Mouse (Mus musculus) stomach, embryonic 14.5 days (tissue): ENCODE measurements around the gene C1qtnf5. TPM values are rescaled to one million over a fixed set of nuclear protein-coding genes. Genes with fewer than 3 reads are reported as not detected.

Source experiments
- ATAC-seq: fragments of 200-750 bp; cut with Nextera tagmentation; 2 replicates; pipeline ENCODE4 v1.8.0; 2017; ENCODE audit warnings: low read depth, moderate TSS enrichment; ENCODE audit not compliant: insufficient number of reproducible peaks, insufficient read depth, low FRiP score
- H3K27ac ChIP-seq: fragments of 300-500 bp; sonication (generic); 2 replicates; pipeline ENCODE4 v1.5.1; 2014; ENCODE audit warnings: mild to moderate bottlenecking, low read length, moderate library complexity, mixed read lengths
- H3K27me3 ChIP-seq: fragments of 300-500 bp; sonication (generic); 2 replicates; pipeline ENCODE4 v1.6.1; 2014; ENCODE audit warnings: low read length, control low read depth, mixed read lengths; ENCODE audit not compliant: control insufficient read depth, insufficient read depth
- H3K36me3 ChIP-seq: fragments of 300-500 bp; sonication (generic); 2 replicates; pipeline ENCODE4 v1.6.1; 2014; ENCODE audit warnings: mild to moderate bottlenecking, control low read depth, low read length, moderate library complexity, mixed read lengths; ENCODE audit not compliant: control insufficient read depth, insufficient read depth
- H3K4me1 ChIP-seq: fragments of 300-500 bp; sonication (generic); 2 replicates; pipeline ENCODE4 v1.6.1; 2014; ENCODE audit warnings: low read length, control low read depth, mixed read lengths; ENCODE audit not compliant: control insufficient read depth, insufficient read depth
- H3K4me2 ChIP-seq: fragments of 300-500 bp; sonication (generic); replicated peaks from 2 replicates; pipeline ENCODE4 v1.6.1; 2014; ENCODE audit warnings: low read depth, low read length, control low read depth
- H3K4me3 ChIP-seq: fragments of 300-500 bp; sonication (generic); 2 replicates; pipeline ENCODE4 v1.5.1; 2014; ENCODE audit warnings: low read depth, low read length, control low read depth
- H3K9ac ChIP-seq: fragments of 300-500 bp; sonication (generic); replicated peaks from 2 replicates; pipeline ENCODE4 v1.6.1; 2014; ENCODE audit warnings: low read depth, mild to moderate bottlenecking, control low read depth, low read length, moderate library complexity, mixed read lengths
- H3K9me3 ChIP-seq: fragments of 300-500 bp; sonication (generic); 2 replicates; pipeline ENCODE4 v1.6.1; 2016; ENCODE audit warnings: low read depth, low read length, control low read depth; ENCODE audit not compliant: control insufficient read depth
- WGBS: fragments of 180-500 bp; shearing (Covaris S2); extraction: QIAGEN DNeasy Blood & Tissue Kit; methylation state at CpG from one replicate; pipeline ENCODE4 v1.1.7; 2014; 5-methylcytosine and 5-hydroxymethylcytosine counted together
- polyA plus RNA-seq: library from polyadenylated mRNA; unstranded; fragments of >200 nt; fragmentation: Nextera tagmentation; extraction: Ambion mirVana; gene quantifications from 2 replicates; pipeline ENCODE4 v1.2.1, GENCODE M21; 2014

Gene C1qtnf5
- polyA plus RNA-seq, 1 experiment from 2014 or later: 2.8 TPM

GRCm38 (mm10) chr9:44077266-44077910 is 29.7 kb upstream of the C1qtnf5 start:
- no peak for ATAC-seq
- H3K36me3 ChIP-seq: no peaks in the 10 kb centered on the region
- no peak overlapping the region for H3K4me2 ChIP-seq
- H3K27me3 ChIP-seq: no peaks in the 10 kb centered on the region
- no peak overlapping the region for H3K27ac ChIP-seq
- no peaks in the 10 kb centered on the region for H3K9me3 ChIP-seq
- H3K4me1 ChIP-seq: peaks cover 16% of the 10 kb centered on the region
- H3K9ac ChIP-seq: no peak overlapping the region
- WGBS: 82% methylated on average over 11 of the region's 11 CpGs
- H3K4me3 ChIP-seq: no peak overlapping the region

- no peak overlapping the region for H3K4me3 ChIP-seq
- H3K4me2 ChIP-seq: no peak overlapping the region
- 79% methylated on average over 10 of the region's 10 CpGs for WGBS
- no peaks in the 10 kb centered on the region for H3K27me3 ChIP-seq
- no peak overlapping the region for H3K9ac ChIP-seq
- no peaks in the 10 kb centered on the region for H3K9me3 ChIP-seq
- no peaks in the 10 kb centered on the region for H3K36me3 ChIP-seq
- H3K27ac ChIP-seq: no peak overlapping the region
- peaks cover 14% of the 10 kb centered on the region for H3K4me1 ChIP-seq
- ATAC-seq: no peak
Measured at GRCm38 (mm10) chr9:44078136-44078797, 28.8 kb upstream of the C1qtnf5 start.

- Histone ChIP-seq H3K4me1 (peaks cover 22% of the 10 kb centered on the region), H3K9ac (no peak overlapping the region), H3K27me3 (no peaks in the 10 kb centered on the region), H3K36me3 (no peaks in the 10 kb centered on the region), H3K9me3 (no peaks in the 10 kb centered on the region), H3K4me2 (no peak overlapping the region), H3K4me3 (no peak overlapping the region), H3K27ac (no peak overlapping the region)
- WGBS: 34% methylated on average over 15 of the region's 16 CpGs
- ATAC-seq: peak; percentile 51; the same call in 1 of the 2 replicates
Measured at GRCm38 (mm10) chr9:44078955-44079756, 27.9 kb upstream of the C1qtnf5 start.

- Histone ChIP-seq H3K9ac (no peak overlapping the region), H3K4me1 (peaks cover 25% of the 10 kb centered on the region), H3K4me3 (no peak overlapping the region), H3K4me2 (no peak overlapping the region), H3K27me3 (no peaks in the 10 kb centered on the region), H3K36me3 (no peaks in the 10 kb centered on the region), H3K9me3 (no peaks in the 10 kb centered on the region), H3K27ac (no peak overlapping the region)
- 65% methylated on average over 10 of the region's 10 CpGs for WGBS
- no peak for ATAC-seq
Measured at GRCm38 (mm10) chr9:44079997-44080780, 26.9 kb upstream of the C1qtnf5 start.

DNA sequence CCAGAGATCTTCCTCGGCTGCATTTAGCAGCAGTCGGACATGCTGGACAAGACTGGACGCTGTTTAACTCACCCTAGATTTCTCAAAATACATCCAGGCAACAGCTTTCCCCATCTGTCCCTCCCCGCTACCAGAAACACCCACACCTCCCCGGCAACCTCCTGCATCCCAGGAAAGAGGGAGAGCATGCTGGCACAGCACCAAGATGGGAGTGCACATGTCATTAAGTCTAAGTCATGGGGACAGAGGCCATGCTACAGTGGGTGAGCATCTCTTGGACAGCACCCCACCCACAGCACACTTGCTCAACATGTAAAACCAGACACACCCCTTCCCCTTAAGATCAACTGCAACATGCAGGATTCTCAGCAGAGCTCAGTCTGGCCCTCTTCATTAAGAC is 26.1 kb upstream of the C1qtnf5 start:
- Histone ChIP-seq H3K27me3 (0 out of 2 replicates have a peak, but pooled peaks cover 3% of the 10 kb centered on the region), H3K27ac (no peak overlapping the region), H3K4me3 (no peak overlapping the region), H3K36me3 (no peaks in the 10 kb centered on the region), H3K4me2 (no peak overlapping the region), H3K4me1 (peaks cover 29% of the 10 kb centered on the region), H3K9me3 (no peaks in the 10 kb centered on the region), H3K9ac (no peak overlapping the region)
- 67% methylated on average over 5 of the region's 5 CpGs for WGBS
- ATAC-seq: no peak

DNA sequence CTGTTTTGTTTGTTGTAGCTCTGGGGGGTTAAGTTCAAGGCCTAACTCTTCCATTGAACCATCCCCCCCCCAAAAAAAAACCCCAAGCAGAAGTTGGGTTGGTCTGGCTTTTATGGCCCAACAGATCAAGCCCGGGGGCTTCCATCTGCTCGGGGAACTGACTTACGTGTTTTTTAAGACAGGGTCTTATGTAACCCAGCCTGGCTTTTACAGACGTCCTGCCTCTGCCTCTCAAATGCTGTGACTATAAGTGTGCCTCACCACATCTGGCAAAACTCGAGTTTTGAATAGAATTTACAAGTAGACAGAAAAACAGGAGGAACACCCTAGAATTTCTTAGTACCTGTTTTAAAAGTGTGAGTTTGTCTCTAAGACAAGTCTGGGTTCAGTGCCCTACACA is 25.5 kb upstream of the C1qtnf5 start:
- Histone ChIP-seq H3K4me1 (peaks cover 29% of the 10 kb centered on the region), H3K36me3 (no peaks in the 10 kb centered on the region), H3K4me3 (no peak overlapping the region), H3K4me2 (no peak overlapping the region), H3K27me3 (0 out of 2 replicates have a peak, but pooled peaks cover 6% of the 10 kb centered on the region), H3K9ac (no peak overlapping the region), H3K27ac (no peak overlapping the region), H3K9me3 (no peaks in the 10 kb centered on the region)
- 75% methylated on average over 5 of the region's 5 CpGs for WGBS
- ATAC-seq: no peak

GRCm38 (mm10) chr9:44082266-44082665 is 24.8 kb upstream of the C1qtnf5 start:
- H3K4me2 ChIP-seq: no peak overlapping the region
- no peak overlapping the region for H3K27ac ChIP-seq
- peaks cover 32% of the 10 kb centered on the region for H3K4me1 ChIP-seq
- no peaks in the 10 kb centered on the region for H3K9me3 ChIP-seq
- 0 out of 2 replicates have a peak, but pooled peaks cover 6% of the 10 kb centered on the region for H3K27me3 ChIP-seq
- H3K4me3 ChIP-seq: no peak overlapping the region
- no peaks in the 10 kb centered on the region for H3K36me3 ChIP-seq
- H3K9ac ChIP-seq: no peak overlapping the region
- WGBS: 92% methylated on average over 5 of the region's 5 CpGs
- no peak for ATAC-seq
